In the genomic region with DNA sequence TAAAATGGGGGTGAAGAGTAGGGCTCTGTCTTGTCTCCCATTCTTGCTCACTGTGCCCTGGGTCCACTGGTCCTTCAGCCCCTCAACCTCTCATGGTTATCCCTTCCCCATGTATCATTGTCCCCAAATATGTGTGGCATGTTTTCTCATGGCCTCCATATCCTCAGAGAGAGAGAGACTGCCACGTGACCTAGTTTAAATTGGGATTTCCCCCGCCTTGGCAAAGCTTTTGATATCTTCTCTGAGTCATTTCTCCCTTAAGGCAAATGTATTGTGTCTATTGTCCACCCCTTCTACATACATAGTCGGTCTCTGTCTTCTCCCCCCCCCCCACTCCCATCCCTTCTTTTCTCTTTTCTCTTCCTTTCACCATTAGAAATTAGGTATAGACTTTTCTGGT, we compare ENCODE assay signal across 22 mouse cellular contexts. TPM values are rescaled to one million over a fixed set of nuclear protein-coding genes. Genes with fewer than 3 reads are reported as not detected.
"Had no signal": no experiment of that assay in that cellular context is flagged by ENCODE, and none has a peak within 500 bp of the region (broad histone marks: within the 10 kb centered on the region; RNA-seq: fewer than 3 reads in every experiment).

No protein-coding gene starts in this region.

- ATAC-seq: midbrain, embryonic 16.5 days had no signal

- H3K4me1 ChIP-seq: midbrain, embryonic 10.5 days; midbrain, embryonic 12.5 days; neural tube, embryonic 12.5 days; stomach, embryonic 15.5 days had no signal

- H3K27ac ChIP-seq: midbrain, embryonic 10.5 days; midbrain, embryonic 12.5 days; neural tube, embryonic 12.5 days; stomach, embryonic 15.5 days; stomach, postnatal 0 days had no signal

- H3K27me3 ChIP-seq: neural tube, embryonic 12.5 days; stomach, embryonic 15.5 days had no signal

- H3K4me3 ChIP-seq: midbrain, embryonic 10.5 days; midbrain, embryonic 12.5 days; neural tube, embryonic 12.5 days; stomach, embryonic 15.5 days had no signal

- H3K36me3 ChIP-seq: midbrain, embryonic 10.5 days; midbrain, embryonic 12.5 days; neural tube, embryonic 12.5 days; stomach, embryonic 15.5 days had no signal

- H3K9ac ChIP-seq: lung, embryonic 14.5 days; midbrain, embryonic 12.5 days; neural tube, embryonic 12.5 days; stomach, embryonic 15.5 days had no signal

- DNase-seq: lung, adult 18-20 months; lung, postnatal 10 days; lung, postnatal 4 days; midbrain, embryonic 14.5 days; right cerebral cortex, postnatal 14 days; thymus, adult 2 months; thymus, postnatal 25 days; thymus, postnatal 4 days had no signal

- H3K4me2 ChIP-seq: lung, embryonic 14.5 days; midbrain, embryonic 12.5 days; neural tube, embryonic 12.5 days; stomach, embryonic 15.5 days had no signal

- H3K9me3 ChIP-seq: midbrain, embryonic 10.5 days; midbrain, embryonic 12.5 days; neural tube, embryonic 12.5 days; stomach, embryonic 15.5 days had no signal

RNA-seq across cellular contexts. Expression of a gene that starts 30.6 kb away (rescaled TPM):
- total RNA-seq: megakaryocyte, adult 5-6 weeks; megakaryocyte-erythroid progenitor cell, adult 5-6 weeks; neutrophil, adult 5-6 weeks had no signal
- polyA plus RNA-seq: thymus, adult 2 months; urinary bladder, adult 2 months had no signal

RNA-seq across cellular contexts. Expression of a gene that starts 59.4 kb away (rescaled TPM):
- total RNA-seq: megakaryocyte, adult 5-6 weeks; megakaryocyte-erythroid progenitor cell, adult 5-6 weeks; neutrophil, adult 5-6 weeks had no signal
- polyA plus RNA-seq: lung, embryonic 14.5 days; lung, embryonic 16.5 days; neural tube, embryonic 12.5 days; neural tube, embryonic 14.5 days; spleen, adult 2 months; stomach, embryonic 15.5 days; stomach, postnatal 0 days; urinary bladder, adult 2 months had no signal
